Mouse (Mus musculus) cerebellum, postnatal 36 days (tissue): ENCODE measurements around the gene Fgfr2.

ENCODE experiments used
- DNase-seq, 2 experiments: peaks; one replicate each; pipeline ENCODE4 v3.0.0; 2021 to 2022; ENCODE audit warnings: mixed read lengths in 2 of 2

Fgfr2 gene

GRCm38 (mm10) chr7:130368036-130368826 lies 2754.9 kb downstream of the Fgfr2 start:
- no peak for DNase-seq

- DNase-seq: no peak
Measured at GRCm38 (mm10) chr7:130367222-130368035, 2755.7 kb downstream of the Fgfr2 start.

DNA sequence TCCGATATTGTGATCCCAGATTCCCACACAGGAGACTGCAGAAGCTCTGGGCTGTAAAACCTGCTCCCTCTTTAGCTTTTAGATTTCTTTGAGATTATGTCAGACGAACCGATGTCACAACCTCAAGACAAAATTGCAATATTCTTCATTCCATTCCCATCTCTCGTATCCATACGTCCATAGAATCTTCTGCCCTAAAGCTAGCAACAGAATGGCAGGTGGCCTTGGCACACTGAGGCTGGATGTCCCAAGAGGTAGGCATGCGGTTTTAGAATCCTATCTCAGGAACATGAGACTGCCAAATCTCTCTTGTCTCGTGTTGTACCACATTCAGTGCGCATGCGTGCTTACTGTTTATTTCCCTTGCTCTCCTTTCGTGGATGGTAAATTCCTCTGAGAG lies 2757.4 kb downstream of the Fgfr2 start:
- no peak for DNase-seq

- no peak for DNase-seq
Measured at GRCm38 (mm10) chr7:130340412-130341152, 2782.6 kb downstream of the Fgfr2 start.

- DNase-seq: no peak
Measured at GRCm38 (mm10) chr7:130337601-130338000, 2785.5 kb downstream of the Fgfr2 start.

GRCm38 (mm10) chr7:130335440-130336051 lies 2787.6 kb downstream of the Fgfr2 start:
- no peak for DNase-seq

- DNase-seq: no peak
Measured at GRCm38 (mm10) chr7:130332515-130333220, 2790.5 kb downstream of the Fgfr2 start.

DNA sequence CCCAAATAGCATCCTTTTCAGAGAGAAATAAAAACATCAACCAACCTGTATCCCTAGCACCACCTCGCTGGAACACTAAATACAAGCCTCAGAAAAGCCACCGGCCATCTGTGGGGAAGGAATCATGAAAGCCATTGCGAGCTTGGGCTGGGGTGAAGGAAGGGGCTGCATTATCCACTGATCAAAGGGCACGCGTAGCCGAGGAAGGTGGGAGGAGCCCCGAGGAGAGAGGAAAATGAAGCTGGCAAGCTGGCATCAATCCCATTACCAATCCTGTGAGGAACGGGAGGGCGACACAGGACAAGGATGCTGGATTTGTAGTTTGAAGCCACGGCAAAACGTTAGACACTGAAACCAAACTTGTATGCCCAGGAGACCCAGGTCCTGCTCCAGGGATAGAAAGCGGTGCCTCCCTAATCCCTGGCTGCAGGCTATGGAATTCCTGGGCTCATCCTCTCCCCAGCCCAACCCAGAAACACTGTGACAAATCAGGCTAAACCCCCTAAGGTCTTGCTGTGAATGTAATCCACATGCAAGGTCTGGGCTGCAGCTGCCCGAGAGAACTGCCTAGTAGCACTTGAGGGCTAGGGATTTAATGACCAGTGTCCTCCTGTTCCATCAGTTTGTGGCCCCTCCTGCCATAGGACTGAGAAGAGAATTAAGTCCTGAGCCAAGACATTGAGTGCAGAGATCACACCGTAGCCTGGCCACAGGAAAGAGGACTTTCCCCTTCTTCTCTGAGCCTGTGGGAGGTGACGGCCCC lies 2795.4 kb downstream of the Fgfr2 start:
- DNase-seq: no peak

DNA sequence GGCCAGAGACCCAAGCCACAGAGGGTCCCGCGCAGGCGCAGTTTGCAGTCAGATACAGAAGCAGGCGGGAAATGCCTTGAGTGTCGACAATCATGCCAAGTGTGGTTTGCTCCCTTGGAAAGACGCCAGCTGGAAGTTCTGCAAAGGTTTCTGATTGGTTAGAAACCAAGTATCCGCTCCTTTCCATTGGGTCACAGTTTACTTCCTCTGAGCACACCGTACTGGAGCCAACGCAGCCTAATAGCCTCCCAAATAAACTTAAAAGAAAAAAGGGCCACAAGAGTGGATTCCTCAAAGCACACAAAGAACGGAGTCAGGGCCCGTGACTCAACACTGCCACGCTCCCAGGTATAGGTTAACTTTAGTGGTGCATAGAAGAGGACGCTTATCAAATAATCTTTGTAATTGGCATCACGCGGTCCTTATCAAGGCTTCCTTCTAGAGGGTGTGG lies 2797.1 kb downstream of the Fgfr2 start:
- DNase-seq: no peak

- DNase-seq: no peak
Measured at GRCm38 (mm10) chr7:130324716-130325401, 2798.3 kb downstream of the Fgfr2 start.

DNA sequence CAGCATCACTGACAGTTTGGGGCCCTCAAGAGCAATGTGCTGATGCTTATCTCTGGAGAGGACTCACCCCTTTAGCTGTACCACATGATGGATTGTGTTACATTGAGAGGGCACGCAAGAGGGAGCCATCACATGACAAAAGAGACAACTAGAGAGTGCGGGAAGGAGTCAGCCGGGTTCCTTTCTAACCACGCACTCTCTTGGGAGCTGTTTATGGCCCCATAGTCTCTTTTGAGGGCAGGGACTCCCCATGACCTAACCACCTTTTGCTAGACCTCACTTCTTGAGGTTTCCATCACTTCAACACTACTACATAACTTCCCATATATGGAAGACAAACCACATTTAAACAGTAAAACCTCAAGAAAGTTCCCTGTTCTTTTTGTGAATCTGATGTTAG lies 2799.4 kb downstream of the Fgfr2 start:
- DNase-seq: no peak

- peak; percentile 74 for DNase-seq
Measured at GRCm38 (mm10) chr7:130319799-130320556, 2803.2 kb downstream of the Fgfr2 start.

DNA sequence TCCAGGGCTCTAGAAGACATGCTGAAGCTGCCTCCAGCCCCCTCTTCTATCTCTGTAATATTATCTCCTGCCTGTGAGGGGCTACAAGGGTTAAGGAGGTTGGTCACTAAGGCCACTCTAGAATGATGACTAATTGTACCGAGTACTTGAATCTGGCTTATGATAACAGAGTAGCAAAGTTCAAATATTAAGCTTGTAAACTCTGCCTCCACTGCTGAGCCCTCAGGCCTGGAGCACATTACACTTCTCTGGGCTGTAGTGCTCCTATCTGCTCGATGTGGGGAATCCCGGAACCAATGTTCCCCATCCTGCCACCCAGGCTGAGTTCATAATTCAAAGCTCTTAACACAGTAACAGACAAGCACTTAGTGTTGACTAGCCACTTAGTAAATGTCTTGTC lies 2806.9 kb downstream of the Fgfr2 start:
- DNase-seq: no peak

- DNase-seq: no peak
Measured at GRCm38 (mm10) chr7:130315221-130315620, 2807.9 kb downstream of the Fgfr2 start.

GRCm38 (mm10) chr7:130314658-130315057 lies 2808.5 kb downstream of the Fgfr2 start:
- no peak for DNase-seq

GRCm38 (mm10) chr7:130311362-130311761 lies 2811.8 kb downstream of the Fgfr2 start:
- no peak for DNase-seq

DNA sequence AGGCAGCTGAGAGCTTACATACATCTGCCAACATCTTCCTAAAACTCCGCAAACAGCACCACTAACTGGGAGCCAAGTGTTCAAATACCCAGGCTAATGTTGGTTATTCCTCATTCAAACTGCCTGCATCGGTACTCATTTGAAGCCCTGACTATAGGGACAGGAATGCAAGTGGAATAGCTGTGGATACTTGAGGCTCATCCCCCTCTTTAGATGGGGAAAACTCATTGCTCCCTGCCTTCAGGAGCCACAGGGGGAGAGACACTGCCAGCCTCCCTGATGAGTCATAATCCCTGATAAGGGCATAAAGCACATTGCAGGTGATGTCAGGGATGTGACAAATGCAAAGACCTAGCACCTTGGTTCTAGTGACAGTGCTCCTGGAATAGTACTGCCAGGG lies 2814.0 kb downstream of the Fgfr2 start:
- no peak for DNase-seq

GRCm38 (mm10) chr7:130307036-130307435 lies 2816.1 kb downstream of the Fgfr2 start:
- no peak for DNase-seq

GRCm38 (mm10) chr7:130304642-130305041 lies 2818.5 kb downstream of the Fgfr2 start:
- DNase-seq: no peak

DNA sequence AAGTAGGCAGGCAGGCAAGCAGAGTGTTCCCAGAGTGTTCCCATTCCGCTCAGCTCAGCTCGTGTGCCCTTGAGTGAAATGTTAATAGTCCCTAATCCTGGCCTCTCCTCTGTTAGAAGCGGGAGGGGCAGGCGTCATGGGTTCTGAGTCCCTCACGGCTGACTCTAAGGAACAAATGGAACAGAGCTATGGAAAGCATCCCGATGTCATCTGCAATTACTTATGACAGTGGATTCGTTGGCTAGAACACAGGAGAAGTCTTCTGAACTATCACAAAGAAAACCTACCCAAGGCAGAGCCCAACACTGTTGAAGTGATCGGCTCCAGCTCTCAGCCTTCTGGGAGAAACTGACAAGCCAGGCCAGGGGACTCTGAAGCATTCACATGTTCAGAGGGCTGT lies 2819.7 kb downstream of the Fgfr2 start:
- no peak for DNase-seq
